Mouse (Mus musculus): ENCODE results near the gene Amotl2. TPM values are rescaled to one million over a fixed set of nuclear protein-coding genes. Genes with fewer than 3 reads are reported as not detected.
"Not testable (repeated sequence)": the region's sequence is repeated elsewhere in the genome, so short reads cannot be mapped to it uniquely, and the experiment has no call there.

Gene Amotl2
- total and polyA plus RNA-seq, 2 experiments from 2014 or later, result 27.6 to 106 TPM

- Histone ChIP-seq H3K4me2 (ENCODE audit: low read depth) (no peak overlapping the region), H3K27ac (ENCODE audit: low read depth, low read length) (no peak overlapping the region), H3K4me3 (ENCODE audit: low read depth, low read length) (no peak overlapping the region), H3K9me3 (ENCODE audit: low read length) (no peaks in the 10 kb centered on the region), H3K4me1 (ENCODE audit: insufficient read depth) (no peaks in the 10 kb centered on the region), H3K9ac (no peak overlapping the region), H3K27me3 (ENCODE audit: insufficient read depth, low read length) (no peaks in the 10 kb centered on the region), H3K36me3 (ENCODE audit: insufficient read depth) (no peaks in the 10 kb centered on the region)
- DNase-seq, result no peak
- ATAC-seq, result no peak
- 62% methylated on average over 5 of the region's 5 CpGs for WGBS
- TF ChIP-seq CTCF (IDR thresholded peaks at IDR 0.05; ENCODE audit: low read depth), result no peak
Observed at GRCm38 (mm10) chr9:102759581-102760001, 43.1 kb downstream of the Amotl2 start.

- DNase-seq (no peak), ATAC-seq (no peak)
- no peak for TF ChIP-seq CTCF (IDR thresholded peaks at IDR 0.05; ENCODE audit: low read depth)
- H3K9me3 ChIP-seq (ENCODE audit: low read length), result no peaks in the 10 kb centered on the region
- no peak overlapping the region for H3K4me3 ChIP-seq (ENCODE audit: low read depth, low read length)
- H3K27ac ChIP-seq (ENCODE audit: low read depth, low read length), result no peak overlapping the region
- H3K9ac ChIP-seq, result no peak overlapping the region
- WGBS, result 90% methylated on average over 7 of the region's 7 CpGs
- no peaks in the 10 kb centered on the region for H3K27me3 ChIP-seq (ENCODE audit: insufficient read depth, low read length)
- no peak overlapping the region for H3K4me2 ChIP-seq (ENCODE audit: low read depth)
- no peaks in the 10 kb centered on the region for H3K4me1 ChIP-seq (ENCODE audit: insufficient read depth)
- no peaks in the 10 kb centered on the region for H3K36me3 ChIP-seq (ENCODE audit: insufficient read depth)
Observed at GRCm38 (mm10) chr9:102761599-102761998, 45.1 kb downstream of the Amotl2 start.

GRCm38 (mm10) chr9:102762836-102763235, 46.4 kb downstream of the Amotl2 start:
- DNase-seq (no peak), ATAC-seq (no peak)
- no peak overlapping the region for H3K4me2 ChIP-seq (ENCODE audit: low read depth)
- no peak for TF ChIP-seq CTCF (IDR thresholded peaks at IDR 0.05; ENCODE audit: low read depth)
- no peak overlapping the region for H3K4me3 ChIP-seq (ENCODE audit: low read depth, low read length)
- H3K27me3 ChIP-seq (ENCODE audit: insufficient read depth, low read length), result no peaks in the 10 kb centered on the region
- H3K27ac ChIP-seq (ENCODE audit: low read depth, low read length), result no peak overlapping the region
- WGBS, result 84% methylated on average over 3 of the region's 3 CpGs
- H3K36me3 ChIP-seq (ENCODE audit: insufficient read depth), result no peaks in the 10 kb centered on the region
- H3K9me3 ChIP-seq (ENCODE audit: low read length), result no peaks in the 10 kb centered on the region
- H3K9ac ChIP-seq, result no peak overlapping the region
- H3K4me1 ChIP-seq (ENCODE audit: insufficient read depth), result no peaks in the 10 kb centered on the region

GRCm38 (mm10) chr9:102763520-102763919, 47.0 kb downstream of the Amotl2 start:
- no peak for TF ChIP-seq CTCF (IDR thresholded peaks at IDR 0.05; ENCODE audit: low read depth)
- Histone ChIP-seq H3K27ac (ENCODE audit: low read depth, low read length) (no peak overlapping the region), H3K4me1 (ENCODE audit: insufficient read depth) (no peaks in the 10 kb centered on the region), H3K4me2 (ENCODE audit: low read depth) (no peak overlapping the region), H3K4me3 (ENCODE audit: low read depth, low read length) (no peak overlapping the region), H3K27me3 (ENCODE audit: insufficient read depth, low read length) (no peaks in the 10 kb centered on the region), H3K9me3 (ENCODE audit: low read length) (no peaks in the 10 kb centered on the region), H3K9ac (no peak overlapping the region), H3K36me3 (ENCODE audit: insufficient read depth) (no peaks in the 10 kb centered on the region)
- DNase-seq, result no peak
- ATAC-seq, result no peak
- 80% methylated on average over 8 of the region's 8 CpGs for WGBS

- not testable (repeated sequence) for H3K27me3 ChIP-seq (ENCODE audit: insufficient read depth, low read length); H3K36me3 ChIP-seq (ENCODE audit: insufficient read depth); H3K4me1 ChIP-seq (ENCODE audit: insufficient read depth); H3K4me3 ChIP-seq (ENCODE audit: low read depth, low read length); H3K27ac ChIP-seq (ENCODE audit: low read depth, low read length); H3K4me2 ChIP-seq (ENCODE audit: low read depth); ATAC-seq; DNase-seq; H3K9me3 ChIP-seq (ENCODE audit: low read length); H3K9ac ChIP-seq
- WGBS, result 100% methylated on average over 2 of the region's 2 CpGs
Observed at GRCm38 (mm10) chr9:102764540-102764939, 48.1 kb downstream of the Amotl2 start.

- 95% methylated on average over 3 of the region's 3 CpGs for WGBS
- no peak overlapping the region for H3K4me3 ChIP-seq (ENCODE audit: low read depth, low read length)
- H3K9ac ChIP-seq, result no peak overlapping the region
- H3K9me3 ChIP-seq (ENCODE audit: low read length), result no peaks in the 10 kb centered on the region
- no peak for TF ChIP-seq CTCF (IDR thresholded peaks at IDR 0.05; ENCODE audit: low read depth)
- no peak overlapping the region for H3K4me2 ChIP-seq (ENCODE audit: low read depth)
- H3K27ac ChIP-seq (ENCODE audit: low read depth, low read length), result no peak overlapping the region
- no peaks in the 10 kb centered on the region for H3K4me1 ChIP-seq (ENCODE audit: insufficient read depth)
- H3K27me3 ChIP-seq (ENCODE audit: insufficient read depth, low read length), result no peaks in the 10 kb centered on the region
- no peaks in the 10 kb centered on the region for H3K36me3 ChIP-seq (ENCODE audit: insufficient read depth)
- ATAC-seq (no peak), DNase-seq (no peak)
Observed at GRCm38 (mm10) chr9:102766741-102767140, 50.3 kb downstream of the Amotl2 start.

- no peaks in the 10 kb centered on the region for H3K4me1 ChIP-seq (ENCODE audit: insufficient read depth)
Observed at GRCm38 (mm10) chr9:102769257-102769656, 52.8 kb downstream of the Amotl2 start.

GRCm38 (mm10) chr9:102770190-102770589, 53.7 kb downstream of the Amotl2 start:
- 49% methylated on average over 16 of the region's 16 CpGs for WGBS
- no peak for DNase-seq
- H3K4me2 ChIP-seq (ENCODE audit: low read depth), result no peak overlapping the region
- no peaks in the 10 kb centered on the region for H3K27me3 ChIP-seq (ENCODE audit: insufficient read depth, low read length)
- H3K4me3 ChIP-seq (ENCODE audit: low read depth, low read length), result no peak overlapping the region
- TF ChIP-seq CTCF (IDR thresholded peaks at IDR 0.05; ENCODE audit: low read depth), result no peak
- no peaks in the 10 kb centered on the region for H3K4me1 ChIP-seq (ENCODE audit: insufficient read depth)
- no peak for ATAC-seq
- no peaks in the 10 kb centered on the region for H3K36me3 ChIP-seq (ENCODE audit: insufficient read depth)
- no peak overlapping the region for H3K9ac ChIP-seq
- H3K9me3 ChIP-seq (ENCODE audit: low read length), result no peaks in the 10 kb centered on the region
- H3K27ac ChIP-seq (ENCODE audit: low read depth, low read length), result no peak overlapping the region

More at GRCm38 (mm10) chr9:102769257-102769656, 52.8 kb downstream of the Amotl2 start:
- Histone ChIP-seq H3K4me3 (ENCODE audit: low read depth, low read length) (no peak overlapping the region), H3K9ac (no peak overlapping the region), H3K36me3 (ENCODE audit: insufficient read depth) (no peaks in the 10 kb centered on the region), H3K9me3 (ENCODE audit: low read length) (no peaks in the 10 kb centered on the region), H3K27me3 (ENCODE audit: insufficient read depth, low read length) (no peaks in the 10 kb centered on the region), H3K27ac (ENCODE audit: low read depth, low read length) (no peak overlapping the region), H3K4me2 (ENCODE audit: low read depth) (no peak overlapping the region)
- ATAC-seq, result no peak
- 61% methylated on average over 3 of the region's 3 CpGs for WGBS
- TF ChIP-seq CTCF (IDR thresholded peaks at IDR 0.05; ENCODE audit: low read depth), result no peak
- no peak for DNase-seq

All from forebrain, postnatal 0 days (tissue).